Mouse (Mus musculus): ENCODE measurements around the gene Clstn1. TPM values are rescaled to one million over a fixed set of nuclear protein-coding genes. Genes with fewer than 3 reads are reported as not detected.
A peak's percentile ranks its signal among the peaks of the same experiment; 100 is the strongest.

The Clstn1 gene
- polyA plus RNA-seq, 1 experiment from 2014 or later, result 138 TPM

- Histone ChIP-seq H3K27ac (no peak overlapping the region), H3K4me3 (no peak overlapping the region), H3K4me2 (replicated peaks) (no peak overlapping the region), H3K9ac (no peak overlapping the region), H3K9me3 (no peaks in the 10 kb centered on the region), H3K36me3 (peaks cover 97% of the 10 kb centered on the region), H3K27me3 (replicated peaks) (no peaks in the 10 kb centered on the region), H3K4me1 (no peaks in the 10 kb centered on the region)
- no peak for ATAC-seq (ENCODE audit: low FRiP score, low read depth)
- WGBS, result 90% methylated on average over 20 of the region's 20 CpGs
These were observed 62.0 kb downstream of the Clstn1 start for GRCm38 (mm10) chr4:149648031-149648805.

GRCm38 (mm10) chr4:149650493-149651193 lies 64.4 kb downstream of the Clstn1 start:
- Histone ChIP-seq H3K27ac (no peak overlapping the region), H3K27me3 (replicated peaks) (no peaks in the 10 kb centered on the region), H3K4me1 (no peaks in the 10 kb centered on the region), H3K4me2 (replicated peaks) (no peak overlapping the region), H3K4me3 (no peak overlapping the region), H3K9ac (no peak overlapping the region), H3K36me3 (peaks cover 97% of the 10 kb centered on the region), H3K9me3 (no peaks in the 10 kb centered on the region)
- 75% methylated on average over 24 of the region's 24 CpGs for WGBS
- ATAC-seq (ENCODE audit: low FRiP score, low read depth), result 0 out of 2 replicates have a peak, but pooled peaks have one; percentile 19

- WGBS, result 91% methylated on average over 4 of the region's 4 CpGs
- ATAC-seq (ENCODE audit: low FRiP score, low read depth), result no peak
- peaks cover 88% of the 10 kb centered on the region for H3K36me3 ChIP-seq
These were observed 68.0 kb downstream of the Clstn1 start for GRCm38 (mm10) chr4:149654232-149654631.

GRCm38 (mm10) chr4:149657858-149658416 lies 71.7 kb downstream of the Clstn1 start:
- no peaks in the 10 kb centered on the region for H3K4me1 ChIP-seq
- no peak overlapping the region for H3K4me2 ChIP-seq (replicated peaks)
- H3K36me3 ChIP-seq, result peaks cover 66% of the 10 kb centered on the region
- no peak overlapping the region for H3K27ac ChIP-seq
- H3K9ac ChIP-seq, result no peak overlapping the region
- 81% methylated on average over 11 of the region's 11 CpGs for WGBS
- H3K4me3 ChIP-seq, result no peak overlapping the region
- H3K9me3 ChIP-seq, result no peaks in the 10 kb centered on the region
- ATAC-seq (ENCODE audit: low FRiP score, low read depth), result no peak
- no peaks in the 10 kb centered on the region for H3K27me3 ChIP-seq (replicated peaks)

More at GRCm38 (mm10) chr4:149654232-149654631, 68.0 kb downstream of the Clstn1 start:
- Histone ChIP-seq H3K27ac (no peak overlapping the region), H3K4me2 (replicated peaks) (no peak overlapping the region), H3K4me3 (no peak overlapping the region), H3K9me3 (no peaks in the 10 kb centered on the region), H3K4me1 (no peaks in the 10 kb centered on the region), H3K9ac (no peak overlapping the region), H3K27me3 (replicated peaks) (no peaks in the 10 kb centered on the region)

GRCm38 (mm10) chr4:149659495-149660116 lies 73.3 kb downstream of the Clstn1 start:
- Histone ChIP-seq H3K9ac (no peak overlapping the region), H3K9me3 (no peaks in the 10 kb centered on the region), H3K4me3 (no peak overlapping the region), H3K4me1 (no peaks in the 10 kb centered on the region), H3K27ac (no peak overlapping the region), H3K27me3 (replicated peaks) (no peaks in the 10 kb centered on the region), H3K4me2 (replicated peaks) (no peak overlapping the region), H3K36me3 (peaks cover 49% of the 10 kb centered on the region)
- ATAC-seq (ENCODE audit: low FRiP score, low read depth), result no peak
- 78% methylated on average over 25 of the region's 25 CpGs for WGBS

GRCm38 (mm10) chr4:149660598-149660997 lies 74.3 kb downstream of the Clstn1 start:
- no peak for ATAC-seq (ENCODE audit: low FRiP score, low read depth)
- no peaks in the 10 kb centered on the region for H3K27me3 ChIP-seq (replicated peaks)
- no peak overlapping the region for H3K4me2 ChIP-seq (replicated peaks)
- no peak overlapping the region for H3K27ac ChIP-seq
- no peak overlapping the region for H3K9ac ChIP-seq
- no peaks in the 10 kb centered on the region for H3K4me1 ChIP-seq
- H3K36me3 ChIP-seq, result peaks cover 40% of the 10 kb centered on the region
- no peaks in the 10 kb centered on the region for H3K9me3 ChIP-seq
- H3K4me3 ChIP-seq, result no peak overlapping the region
- 84% methylated on average over 7 of the region's 7 CpGs for WGBS

- 91% methylated on average over 14 of the region's 14 CpGs for WGBS
- no peak overlapping the region for H3K4me2 ChIP-seq (replicated peaks)
These were observed 75.8 kb downstream of the Clstn1 start for GRCm38 (mm10) chr4:149661967-149662589.

GRCm38 (mm10) chr4:149663849-149664503 lies 77.7 kb downstream of the Clstn1 start:
- no peak overlapping the region for H3K4me3 ChIP-seq
- no peaks in the 10 kb centered on the region for H3K9me3 ChIP-seq
- ATAC-seq (ENCODE audit: low FRiP score, low read depth), result no peak
- no peaks in the 10 kb centered on the region for H3K27me3 ChIP-seq (replicated peaks)
- peaks cover 16% of the 10 kb centered on the region for H3K36me3 ChIP-seq
- WGBS, result 86% methylated on average over 7 of the region's 7 CpGs
- no peak overlapping the region for H3K4me2 ChIP-seq (replicated peaks)
- no peak overlapping the region for H3K9ac ChIP-seq
- H3K4me1 ChIP-seq, result no peaks in the 10 kb centered on the region
- no peak overlapping the region for H3K27ac ChIP-seq

More at GRCm38 (mm10) chr4:149661967-149662589, 75.8 kb downstream of the Clstn1 start:
- Histone ChIP-seq H3K36me3 (peaks cover 31% of the 10 kb centered on the region), H3K9me3 (no peaks in the 10 kb centered on the region), H3K4me1 (no peaks in the 10 kb centered on the region), H3K27me3 (replicated peaks) (no peaks in the 10 kb centered on the region), H3K4me3 (no peak overlapping the region), H3K9ac (no peak overlapping the region), H3K27ac (no peak overlapping the region)
- no peak for ATAC-seq (ENCODE audit: low FRiP score, low read depth)

- H3K36me3 ChIP-seq, result peaks cover 6% of the 10 kb centered on the region; the same call in 1 of the 2 replicates
- no peak for ATAC-seq (ENCODE audit: low FRiP score, low read depth)
- H3K4me1 ChIP-seq, result no peaks in the 10 kb centered on the region
- WGBS, result 81% methylated on average over 6 of the region's 6 CpGs
- no peaks in the 10 kb centered on the region for H3K27me3 ChIP-seq (replicated peaks)
- no peaks in the 10 kb centered on the region for H3K9me3 ChIP-seq
- no peak overlapping the region for H3K4me2 ChIP-seq (replicated peaks)
- no peak overlapping the region for H3K9ac ChIP-seq
- H3K27ac ChIP-seq, result no peak overlapping the region
- no peak overlapping the region for H3K4me3 ChIP-seq
These were observed 78.9 kb downstream of the Clstn1 start for GRCm38 (mm10) chr4:149665016-149665691.

GRCm38 (mm10) chr4:149665692-149666090 lies 79.4 kb downstream of the Clstn1 start:
- 89% methylated on average over 6 of the region's 6 CpGs for WGBS

GRCm38 (mm10) chr4:149671175-149671574 lies 84.9 kb downstream of the Clstn1 start:
- H3K4me2 ChIP-seq (replicated peaks), result no peak overlapping the region
- no peak overlapping the region for H3K27ac ChIP-seq
- H3K9me3 ChIP-seq, result no peaks in the 10 kb centered on the region
- no peak overlapping the region for H3K4me3 ChIP-seq
- H3K4me1 ChIP-seq, result peaks cover 7% of the 10 kb centered on the region; the same call in 1 of the 2 replicates
- ATAC-seq (ENCODE audit: low FRiP score, low read depth), result no peak
- H3K9ac ChIP-seq, result no peak overlapping the region
- H3K36me3 ChIP-seq, result peaks cover 11% of the 10 kb centered on the region; the same call in 1 of the 2 replicates
- peaks cover 6% of the 10 kb centered on the region; the same call in 1 of the 2 replicates for H3K27me3 ChIP-seq (replicated peaks)
- 96% methylated on average over 6 of the region's 6 CpGs for WGBS

More at GRCm38 (mm10) chr4:149665692-149666090, 79.4 kb downstream of the Clstn1 start:
- Histone ChIP-seq H3K4me1 (no peaks in the 10 kb centered on the region), H3K4me3 (no peak overlapping the region), H3K9me3 (no peaks in the 10 kb centered on the region), H3K9ac (no peak overlapping the region), H3K27me3 (replicated peaks) (no peaks in the 10 kb centered on the region), H3K27ac (no peak overlapping the region), H3K36me3 (peaks cover 6% of the 10 kb centered on the region; the same call in 1 of the 2 replicates), H3K4me2 (replicated peaks) (no peak overlapping the region)
- no peak for ATAC-seq (ENCODE audit: low FRiP score, low read depth)

All from neural tube, embryonic 12.5 days (tissue).